Mouse (Mus musculus) adrenal gland, adult 18-20 months (tissue): ENCODE measurements around the gene Rab31. TPM values are rescaled to one million over a fixed set of nuclear protein-coding genes. Genes with fewer than 3 reads are reported as not detected.
A peak's percentile ranks its signal among the peaks of the same experiment; 100 is the strongest.
"Not testable (repeated sequence)": the region's sequence is repeated elsewhere in the genome, so short reads cannot be mapped to it uniquely, and the experiment has no call there.

ENCODE experiments used
- DNase-seq, 2 experiments: peaks; one replicate each; pipeline ENCODE4 v3.0.0; 2021 to 2022; ENCODE audit warnings: low spot score in 2 of 2
- total RNA-seq, 2 experiments: library from RNA; stranded (reverse); gene quantifications; 1 replicate in 1 of 2; 2 replicates in 1 of 2; pipeline ENCODE4 v1.2.3; 2021

Gene Rab31
- total RNA-seq, 2 experiments from 2014 or later = 29.5 to 42.4 TPM

GRCm38 (mm10) chr17:65629943-65630342 lies 142.6 kb downstream of the Rab31 start:
- no peak for DNase-seq

- not testable (repeated sequence) for DNase-seq
Observed at GRCm38 (mm10) chr17:65628823-65629532, 143.6 kb downstream of the Rab31 start.

- no peak for DNase-seq
Observed at GRCm38 (mm10) chr17:65626301-65626700, 146.3 kb downstream of the Rab31 start.

- no peak for DNase-seq
Observed at GRCm38 (mm10) chr17:65625563-65625962, 147.0 kb downstream of the Rab31 start.

- no peak for DNase-seq
Observed at GRCm38 (mm10) chr17:65623130-65623529, 149.4 kb downstream of the Rab31 start.

- DNase-seq = no peak
Observed at GRCm38 (mm10) chr17:65618431-65618830, 154.1 kb downstream of the Rab31 start.

- DNase-seq = no peak
Observed at GRCm38 (mm10) chr17:65615678-65616077, 156.9 kb downstream of the Rab31 start.

GRCm38 (mm10) chr17:65614431-65614830 lies 158.1 kb downstream of the Rab31 start:
- DNase-seq = no peak

GRCm38 (mm10) chr17:65613463-65614412 lies 158.8 kb downstream of the Rab31 start, which contains the start of gene Vapa:
Vapa (minus strand) TSS chr17:65613555.
- peak; percentile 98 to 99 for DNase-seq

- DNase-seq = no peak
Observed at GRCm38 (mm10) chr17:65613142-65613462, 159.4 kb downstream of the Rab31 start.

- DNase-seq = peak; percentile 58 to 60
Observed at GRCm38 (mm10) chr17:65612391-65613141, 160.0 kb downstream of the Rab31 start.

- no peak for DNase-seq
Observed at GRCm38 (mm10) chr17:65611721-65612120, 160.8 kb downstream of the Rab31 start.

GRCm38 (mm10) chr17:65608743-65609142 lies 163.8 kb downstream of the Rab31 start:
- DNase-seq = no peak

- DNase-seq = no peak
Observed at GRCm38 (mm10) chr17:65608312-65608687, 164.3 kb downstream of the Rab31 start.

GRCm38 (mm10) chr17:65607574-65608311 lies 164.8 kb downstream of the Rab31 start:
- DNase-seq = no peak

- DNase-seq = no peak
Observed at GRCm38 (mm10) chr17:65606014-65606413, 166.5 kb downstream of the Rab31 start.

- DNase-seq = no peak
Observed at GRCm38 (mm10) chr17:65604892-65605291, 167.7 kb downstream of the Rab31 start.

GRCm38 (mm10) chr17:65604315-65604714 lies 168.2 kb downstream of the Rab31 start:
- no peak for DNase-seq
